Mouse (Mus musculus): ENCODE results near the gene Map3k13. TPM values are rescaled to one million over a fixed set of nuclear protein-coding genes. Genes with fewer than 3 reads are reported as not detected.

The Map3k13 gene
- total and polyA plus RNA-seq, 3 experiments = 0.23 to 0.82 TPM; not detected in 1

DNA sequence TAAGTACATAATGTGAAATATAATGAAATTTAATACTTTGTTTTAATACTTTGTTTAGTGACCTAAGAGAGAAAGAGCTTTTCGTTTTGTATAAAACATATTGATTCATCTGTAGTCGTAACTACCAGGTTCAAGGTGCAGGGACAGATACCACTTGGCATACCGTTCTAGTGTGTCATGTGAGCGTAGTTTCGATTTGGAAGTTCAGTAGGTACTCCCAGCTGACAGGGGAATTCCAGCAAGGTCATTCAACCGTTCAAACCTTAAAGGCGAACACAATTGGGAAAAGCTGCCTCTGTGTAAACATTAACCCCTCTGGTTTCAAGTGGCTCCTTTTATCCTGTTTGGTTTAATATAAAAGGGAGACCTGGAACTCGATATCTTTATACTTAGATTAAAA, 24.5 kb downstream of the Map3k13 start:
- TF ChIP-seq MAX (IDR thresholded peaks at IDR 0.05; ENCODE audit: low read length) (no peak), GATA1 (IDR thresholded peaks at IDR 0.05; ENCODE audit: low read depth, low read length) (no peak), CHD2 (IDR thresholded peaks at IDR 0.05; ENCODE audit: low read length) (no peak), POLR2A (IDR thresholded peaks at IDR 0.05; ENCODE audit: control insufficient read depth in 1 of 2, insufficient read depth in 1 of 2, low read depth in 1 of 2, low read length in 2 of 2, poor library complexity in 1 of 2) (no peak), MYC (IDR thresholded peaks at IDR 0.05; ENCODE audit: low read depth, low read length) (no peak), E2F4 (IDR thresholded peaks at IDR 0.05; ENCODE audit: borderline replicate concordance, low read depth, low read length) (no peak), KAT2A (conservative IDR thresholded peaks at IDR 0.05; ENCODE audit: low read depth, low read length) (no peak), MAZ (IDR thresholded peaks at IDR 0.05; ENCODE audit: low read depth, low read length) (no peak), CTCF (IDR thresholded peaks at IDR 0.05 in 2 of 3, conservative IDR thresholded peaks at IDR 0.05 in 1 of 3; ENCODE audit: control insufficient read depth in 1 of 3, insufficient read depth in 1 of 3, low read depth in 2 of 3, low read length in 3 of 3, poor library complexity in 1 of 3, severe bottlenecking in 1 of 3) (no peak), ZC3H11A (IDR thresholded peaks at IDR 0.05; ENCODE audit: low read depth, low read length) (no peak), JUND (IDR thresholded peaks at IDR 0.05; ENCODE audit: low read depth, low read length) (no peak), CHD1 (IDR thresholded peaks at IDR 0.05; ENCODE audit: low read depth, low read length) (no peak), ZKSCAN1 (IDR thresholded peaks at IDR 0.05; ENCODE audit: low read depth, low read length) (no peak), NRF1 (IDR thresholded peaks at IDR 0.05; ENCODE audit: insufficient read depth, low read depth, low read length, poor library complexity, severe bottlenecking) (no peak), BHLHE40 (IDR thresholded peaks at IDR 0.05; ENCODE audit: borderline replicate concordance, low read depth, low read length) (no peak), GABPA (IDR thresholded peaks at IDR 0.05; ENCODE audit: low read depth, low read length) (no peak)
- Histone ChIP-seq H3K9me3 (replicated peaks; ENCODE audit: insufficient read depth, low read length) (no peaks in the 10 kb centered on the region), H3K27ac (ENCODE audit: control insufficient read depth, low read depth, low read length) (no peak overlapping the region), H3K4me1 (ENCODE audit: control insufficient read depth in 1 of 2, insufficient read depth in 2 of 2, low read length in 2 of 2) (peaks cover 0 to 2% of the 10 kb centered on the region in 2 experiments; a peak in 1 of 4 replicates), H3K9ac (ENCODE audit: control insufficient read depth, low read depth, low read length, poor library complexity, severe bottlenecking) (no peak overlapping the region), H3K79me2 (ENCODE audit: control insufficient read depth, insufficient read depth, low read length, poor library complexity) (no peaks in the 10 kb centered on the region), H3K27me3 (ENCODE audit: control insufficient read depth in 1 of 2, insufficient read depth in 2 of 2, low read length in 2 of 2) (no peaks in the 10 kb centered on the region), H3K36me3 (ENCODE audit: control insufficient read depth in 1 of 2, insufficient read depth in 2 of 2, low read length in 2 of 2) (no peaks in the 10 kb centered on the region), H3K4me3 (ENCODE audit: control insufficient read depth in 1 of 2, insufficient read depth in 1 of 2, low read depth in 2 of 2, low read length in 2 of 2) (peak overlapping the region in 1 of 2 experiments; percentile 66; a peak in 2 of 4 replicates)
- no peak for DNase-seq (ENCODE audit: low read depth, low spot score)

DNA sequence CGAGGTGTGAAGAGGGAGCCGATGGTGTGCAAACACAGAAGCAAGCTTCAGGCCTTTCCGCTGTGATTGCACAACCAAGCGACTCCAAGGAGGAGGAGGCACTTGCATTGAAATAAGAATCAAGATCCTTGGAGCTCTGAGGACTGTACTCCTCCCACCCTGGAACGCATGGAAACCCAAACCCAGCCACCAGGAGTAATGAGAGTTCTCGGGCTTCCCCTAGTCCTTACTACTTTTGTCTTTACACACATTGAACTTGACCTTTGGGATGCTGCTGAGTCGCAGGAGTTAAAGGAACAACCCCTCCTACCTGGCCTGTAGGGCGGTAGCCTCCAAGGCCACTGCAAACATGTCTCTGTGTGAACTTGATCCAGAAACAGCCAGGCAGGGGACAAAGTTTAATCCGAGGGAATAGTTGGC, 31.5 kb downstream of the Map3k13 start:
- Histone ChIP-seq H3K36me3 (ENCODE audit: control insufficient read depth in 1 of 2, insufficient read depth in 2 of 2, low read length in 2 of 2) (0 out of 4 replicates have a peak, but pooled peaks cover 0 to 4% of the 10 kb centered on the region in 2 experiments), H3K27me3 (ENCODE audit: control insufficient read depth in 1 of 2, insufficient read depth in 2 of 2, low read length in 2 of 2) (no peaks in the 10 kb centered on the region), H3K4me3 (ENCODE audit: control insufficient read depth in 1 of 2, insufficient read depth in 1 of 2, low read depth in 2 of 2, low read length in 2 of 2) (no peak overlapping the region), H3K79me2 (ENCODE audit: control insufficient read depth, insufficient read depth, low read length, poor library complexity) (no peaks in the 10 kb centered on the region), H3K27ac (ENCODE audit: control insufficient read depth, low read depth, low read length) (no peak overlapping the region), H3K9ac (ENCODE audit: control insufficient read depth, low read depth, low read length, poor library complexity, severe bottlenecking) (no peak overlapping the region), H3K4me1 (ENCODE audit: control insufficient read depth in 1 of 2, insufficient read depth in 2 of 2, low read length in 2 of 2) (peaks cover 0 to 8% of the 10 kb centered on the region in 2 experiments; a peak in 1 of 4 replicates), H3K9me3 (replicated peaks; ENCODE audit: insufficient read depth, low read length) (no peaks in the 10 kb centered on the region)
- no peak for TF ChIP-seq ETS1 (IDR thresholded peaks at IDR 0.05; ENCODE audit: low read depth, low read length)
- no peak for TF ChIP-seq KAT2A (conservative IDR thresholded peaks at IDR 0.05; ENCODE audit: low read depth, low read length)
- TF ChIP-seq MYB (IDR thresholded peaks at IDR 0.05; ENCODE audit: low read depth, low read length) = no peak
- no peak for TF ChIP-seq EP300 (IDR thresholded peaks at IDR 0.05; ENCODE audit: low read depth in 1 of 2, low read length in 2 of 2)
- no peak for TF ChIP-seq CTCF (IDR thresholded peaks at IDR 0.05 in 2 of 3, conservative IDR thresholded peaks at IDR 0.05 in 1 of 3; ENCODE audit: control insufficient read depth in 1 of 3, insufficient read depth in 1 of 3, low read depth in 2 of 3, low read length in 3 of 3, poor library complexity in 1 of 3, severe bottlenecking in 1 of 3)
- no peak for TF ChIP-seq POLR2AphosphoS5 (IDR thresholded peaks at IDR 0.05; ENCODE audit: borderline replicate concordance, low read depth, low read length)
- no peak for TF ChIP-seq TCF12 (IDR thresholded peaks at IDR 0.05; ENCODE audit: low read depth, low read length)
- TF ChIP-seq MYC (IDR thresholded peaks at IDR 0.05; ENCODE audit: low read depth, low read length) = no peak
- TF ChIP-seq HCFC1 (IDR thresholded peaks at IDR 0.05; ENCODE audit: low read depth, low read length) = no peak
- TF ChIP-seq GABPA (IDR thresholded peaks at IDR 0.05; ENCODE audit: low read depth, low read length) = no peak
- TF ChIP-seq JUND (IDR thresholded peaks at IDR 0.05; ENCODE audit: low read depth, low read length) = no peak
- TF ChIP-seq NELFE (IDR thresholded peaks at IDR 0.05; ENCODE audit: low read depth, low read length) = no peak
- TF ChIP-seq MEF2A (IDR thresholded peaks at IDR 0.05; ENCODE audit: extremely low read depth, insufficient replicate concordance, low read depth, low read length, poor library complexity, severe bottlenecking) = no peak
- no peak for TF ChIP-seq RCOR1 (IDR thresholded peaks at IDR 0.05; ENCODE audit: low read depth, low read length)
- no peak for TF ChIP-seq MAFK (IDR thresholded peaks at IDR 0.05; ENCODE audit: borderline replicate concordance, low read depth, low read length)
- no peak for TF ChIP-seq TBP (IDR thresholded peaks at IDR 0.05; ENCODE audit: low read depth, low read length)
- no peak for TF ChIP-seq SIN3A (IDR thresholded peaks at IDR 0.05; ENCODE audit: low read length)
- TF ChIP-seq CHD2 (IDR thresholded peaks at IDR 0.05; ENCODE audit: low read length) = no peak
- TF ChIP-seq POLR2A (IDR thresholded peaks at IDR 0.05; ENCODE audit: control insufficient read depth in 1 of 2, insufficient read depth in 1 of 2, low read depth in 1 of 2, low read length in 2 of 2, poor library complexity in 1 of 2) = no peak
- no peak for TF ChIP-seq ZC3H11A (IDR thresholded peaks at IDR 0.05; ENCODE audit: low read depth, low read length)
- no peak for DNase-seq (ENCODE audit: low read depth, low spot score)

All from MEL (cell line).